Mouse (Mus musculus) cerebellum, postnatal 14 days (tissue): ENCODE measurements at regions not wholly inside any gene's neighbourhood (a gene's known extent, or its start where the extent isn't known, plus 50 kb on each side); places are given as distances from the start of the nearest gene placed in this dataset.

Experiments used
- DNase-seq, 2 experiments: peaks; one replicate each; pipeline ENCODE4 v3.0.0; 2021; ENCODE audit warnings: mixed read lengths in 2 of 2

DNA sequence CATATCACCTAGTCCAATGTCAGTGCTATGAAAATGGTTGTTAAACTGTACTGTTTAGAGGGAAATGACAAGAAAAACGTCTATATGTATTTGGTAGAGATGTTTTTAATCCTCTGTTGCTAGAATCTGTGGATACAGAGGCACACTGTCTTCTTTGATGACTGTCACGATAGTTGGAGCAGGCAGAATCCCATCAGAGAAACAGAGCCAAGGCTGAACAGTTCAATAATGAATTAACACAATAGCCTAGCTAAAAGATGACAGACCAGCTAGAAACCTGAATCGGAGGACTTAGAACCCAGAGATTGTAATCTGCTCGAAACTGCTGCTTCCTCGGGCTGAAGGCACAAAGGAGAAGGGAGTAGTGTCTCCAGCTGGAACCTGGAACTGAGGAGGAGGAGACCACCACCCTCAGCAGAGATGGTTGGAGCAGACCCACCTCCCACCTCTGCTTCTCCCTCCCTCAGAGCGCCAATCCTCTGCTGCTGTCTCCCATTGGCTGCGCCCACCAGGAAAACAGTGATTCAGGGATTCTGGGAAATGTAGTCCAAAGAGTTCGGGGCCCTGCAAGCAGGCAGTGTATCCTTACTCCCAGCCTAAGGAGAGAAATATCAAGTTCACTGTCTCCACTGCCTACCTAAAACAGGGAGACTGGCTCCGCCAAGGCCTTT lies 98.2 kb upstream of the Mgme1 start:
- peak; percentile 81 to 84 for DNase-seq

- DNase-seq: no peak
These were observed 96.9 kb upstream of the Mgme1 start for GRCm38 (mm10) chr2:144173358-144174106.

DNA sequence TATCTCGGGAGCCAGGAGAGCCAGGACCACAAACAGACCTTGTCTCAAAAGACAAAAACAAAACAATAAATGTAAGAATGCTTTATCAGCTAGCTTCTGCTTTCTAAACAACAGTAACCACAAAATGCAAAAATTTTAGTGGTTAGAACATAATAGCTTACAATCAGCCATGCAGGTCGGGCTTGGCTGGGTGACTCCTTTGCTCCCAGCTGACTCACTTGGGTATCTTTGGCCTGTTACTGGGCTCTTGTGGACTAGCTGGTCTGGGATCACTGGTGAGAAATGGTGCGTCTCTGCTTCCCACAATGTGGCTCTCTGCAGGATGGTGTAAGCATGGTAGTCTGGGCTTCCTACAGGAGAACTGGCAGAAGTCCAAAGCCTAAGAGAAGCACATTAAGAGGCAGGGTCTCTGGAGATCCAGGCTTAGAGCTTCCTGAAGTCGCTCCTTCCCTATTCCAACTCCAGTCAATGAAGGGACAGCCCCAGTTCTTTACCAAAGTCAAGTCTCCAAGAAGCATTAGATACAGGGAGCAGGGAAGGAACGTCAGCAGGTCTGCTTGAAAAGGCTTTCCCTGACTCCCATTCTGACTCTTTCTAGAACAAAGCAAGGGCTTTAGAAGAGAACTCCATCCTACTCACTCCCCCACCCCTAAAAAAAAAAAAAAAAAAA lies 96.0 kb upstream of the Mgme1 start:
- no peak for DNase-seq

DNA sequence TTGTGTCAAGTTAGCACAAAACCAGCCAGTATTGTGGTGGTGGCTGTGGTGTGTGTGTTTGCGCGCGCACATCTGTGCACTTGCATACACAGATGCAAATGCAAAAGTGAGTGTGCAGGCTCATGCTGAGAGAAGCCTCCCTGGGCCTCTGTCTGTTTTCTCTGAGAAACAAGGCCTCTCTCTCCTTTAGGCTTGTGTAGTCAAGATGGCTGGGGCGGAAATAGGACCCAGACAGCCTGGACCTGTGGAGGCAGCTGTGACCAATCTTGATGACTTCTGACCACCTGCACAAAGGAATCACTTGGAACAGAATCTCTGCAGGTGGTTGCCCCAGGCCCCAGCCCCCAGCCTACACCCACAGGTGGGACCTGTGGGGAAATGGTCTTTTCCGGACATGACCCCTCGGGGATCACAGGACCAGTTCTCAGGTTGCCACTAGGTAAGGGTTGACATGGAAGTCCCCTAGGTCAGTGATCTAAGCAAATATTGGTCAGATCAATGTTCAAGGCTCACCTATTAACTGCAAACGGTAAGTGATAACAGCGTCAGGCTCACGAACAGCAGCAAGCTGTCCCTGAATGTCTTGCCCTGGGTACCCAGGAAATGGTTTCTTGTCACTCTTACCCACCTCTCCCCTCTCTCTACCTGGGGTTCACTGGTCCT lies 93.8 kb upstream of the Mgme1 start:
- DNase-seq: no peak

GRCm38 (mm10) chr2:144177268-144177667 lies 93.2 kb upstream of the Mgme1 start:
- DNase-seq: no peak

GRCm38 (mm10) chr2:144177920-144178319 lies 92.5 kb upstream of the Mgme1 start:
- DNase-seq: no peak

DNA sequence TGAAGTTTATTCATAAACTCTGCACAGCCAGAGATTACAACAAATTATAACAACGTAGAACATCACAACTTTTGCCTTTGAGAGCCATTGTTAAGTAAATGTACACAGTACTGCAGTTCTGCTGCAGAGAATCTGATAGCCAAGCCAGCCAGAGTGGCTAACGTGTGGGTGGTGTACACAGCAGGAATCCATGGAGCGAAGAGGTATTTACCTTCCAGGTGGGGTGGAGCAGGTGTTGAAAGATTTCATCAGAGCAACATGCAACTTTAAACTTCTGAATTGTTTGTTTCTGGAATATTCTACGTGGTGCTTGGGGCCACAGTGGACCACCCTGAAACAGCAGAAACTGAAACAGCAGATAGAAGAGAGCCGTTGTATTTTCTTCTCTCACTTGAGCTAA lies 88.4 kb upstream of the Mgme1 start:
- DNase-seq: no peak

- DNase-seq: peak; percentile 23 to 26
These were observed 87.9 kb upstream of the Mgme1 start for GRCm38 (mm10) chr2:144182542-144182941.

- peak; percentile 78 to 81 for DNase-seq
These were observed 87.0 kb upstream of the Mgme1 start for GRCm38 (mm10) chr2:144183371-144183944.

GRCm38 (mm10) chr2:144185175-144185574 lies 85.3 kb upstream of the Mgme1 start:
- no peak for DNase-seq

DNA sequence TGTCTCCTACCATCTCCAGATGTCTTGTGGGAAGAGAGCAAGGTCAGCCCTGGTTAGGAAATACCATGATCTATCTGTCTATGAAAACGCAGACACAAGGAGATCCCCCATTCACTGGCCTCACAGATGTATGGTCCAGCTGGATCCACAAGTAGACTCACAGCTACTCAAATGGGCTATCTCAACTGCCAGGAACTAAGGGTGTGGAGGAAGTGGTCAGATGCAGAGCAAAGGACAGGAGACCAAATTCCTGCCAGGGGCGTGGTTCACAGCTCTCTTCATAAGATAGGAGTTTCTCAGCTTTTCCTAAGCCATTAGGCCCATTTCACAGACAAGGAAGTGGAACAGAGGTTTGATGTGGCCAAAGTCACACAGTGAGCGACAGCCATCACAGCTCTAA lies 84.0 kb upstream of the Mgme1 start:
- DNase-seq: no peak

DNA sequence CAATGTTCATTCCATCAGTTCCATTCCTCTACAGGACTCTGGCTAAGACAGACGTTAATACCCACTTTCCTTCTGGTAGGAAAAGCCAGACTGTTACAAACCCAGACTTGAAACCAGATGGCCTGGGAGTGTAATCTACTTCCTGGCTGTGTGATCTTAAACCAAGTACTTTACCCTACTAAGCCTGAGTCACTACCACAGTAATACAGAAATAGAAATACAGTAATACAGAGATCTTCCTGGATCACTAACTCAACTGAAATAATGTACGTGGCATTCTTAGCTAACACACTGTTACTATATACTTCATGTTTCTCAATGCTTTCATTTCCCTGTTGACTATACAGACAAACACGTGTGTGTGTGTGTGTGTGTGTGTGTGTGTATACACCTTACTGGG lies 82.4 kb upstream of the Mgme1 start:
- DNase-seq: no peak

- DNase-seq: no peak
These were observed 82.0 kb upstream of the Mgme1 start for GRCm38 (mm10) chr2:144188485-144188884.

GRCm38 (mm10) chr2:144189756-144190155 lies 80.7 kb upstream of the Mgme1 start:
- no peak for DNase-seq

DNA sequence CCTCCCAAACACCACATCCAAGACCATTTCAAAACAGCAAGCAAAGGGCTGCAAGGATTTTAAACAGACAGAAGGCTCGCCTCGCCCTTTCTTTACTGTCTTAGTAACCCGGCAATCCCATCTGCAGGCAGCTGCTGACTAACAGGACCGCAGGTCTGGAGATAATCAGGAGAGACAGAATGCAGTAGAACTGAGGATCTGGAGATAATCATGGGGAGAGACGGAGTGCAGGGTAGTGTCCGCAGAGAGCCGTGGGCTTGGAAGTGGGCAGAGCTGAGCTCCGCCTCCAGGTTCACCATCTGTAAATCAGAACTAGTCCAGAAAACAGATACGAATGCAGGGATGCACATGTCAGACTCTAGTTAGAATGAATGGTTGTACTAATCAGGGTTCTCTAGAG lies 79.4 kb upstream of the Mgme1 start:
- no peak for DNase-seq

DNA sequence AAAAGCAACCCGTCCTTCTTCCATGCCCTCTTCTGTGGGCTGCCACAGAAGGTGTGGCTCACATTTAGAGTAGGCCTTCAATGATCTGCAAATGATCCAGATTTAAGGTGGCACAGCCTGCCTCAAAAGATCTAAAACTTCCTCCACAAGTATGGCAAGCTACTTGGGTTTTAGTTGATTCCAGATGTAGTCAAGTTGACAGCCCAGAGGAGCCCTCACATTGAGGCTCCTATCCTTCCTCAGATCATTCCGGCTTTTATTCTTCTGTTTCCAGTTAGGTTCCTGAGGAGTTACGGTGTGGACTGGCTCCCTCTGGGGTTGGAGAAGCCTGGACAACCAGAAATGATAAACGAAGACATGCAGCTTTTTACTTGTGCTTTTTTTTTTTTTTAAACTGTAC lies 78.8 kb upstream of the Mgme1 start:
- no peak for DNase-seq

DNA sequence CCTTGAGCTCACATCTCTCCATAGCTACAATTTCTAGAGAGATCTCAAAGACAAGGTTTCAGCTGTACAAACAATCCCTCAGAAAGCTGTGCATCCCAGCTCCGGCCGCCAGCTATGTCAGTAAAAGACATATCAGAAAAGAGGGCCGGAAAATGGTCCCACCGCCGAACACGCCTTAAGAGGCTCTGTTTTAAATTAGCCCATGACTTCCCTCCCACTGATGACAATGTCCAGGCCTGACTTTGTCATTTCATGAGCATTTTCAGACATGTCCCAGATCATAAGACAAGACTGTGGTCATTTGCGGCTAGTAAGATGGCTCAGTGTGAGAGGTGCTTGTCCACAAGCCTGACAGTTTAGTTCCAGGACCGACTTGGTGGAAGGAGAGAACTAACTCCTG lies 78.0 kb upstream of the Mgme1 start:
- DNase-seq: no peak

DNA sequence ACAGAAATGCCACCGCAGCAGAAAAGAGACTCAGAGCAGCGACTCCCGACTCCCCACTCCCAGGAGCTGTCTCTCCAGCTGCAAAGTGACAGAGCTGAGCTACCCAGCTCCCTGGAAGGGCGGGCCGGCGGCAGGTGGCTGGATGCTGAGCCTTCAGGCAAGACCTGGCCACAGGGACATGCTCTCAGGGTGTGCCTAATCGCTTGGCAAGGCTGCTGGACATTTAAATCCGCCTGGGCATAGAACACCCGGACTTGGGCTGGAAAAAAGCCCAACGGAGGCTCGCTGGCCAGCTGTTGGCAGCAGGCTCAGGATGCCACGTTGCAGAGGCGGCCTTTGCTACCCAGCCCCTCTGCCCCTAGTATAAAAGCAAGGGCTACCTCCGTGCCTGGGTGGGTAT lies 74.6 kb upstream of the Mgme1 start:
- no peak for DNase-seq

DNA sequence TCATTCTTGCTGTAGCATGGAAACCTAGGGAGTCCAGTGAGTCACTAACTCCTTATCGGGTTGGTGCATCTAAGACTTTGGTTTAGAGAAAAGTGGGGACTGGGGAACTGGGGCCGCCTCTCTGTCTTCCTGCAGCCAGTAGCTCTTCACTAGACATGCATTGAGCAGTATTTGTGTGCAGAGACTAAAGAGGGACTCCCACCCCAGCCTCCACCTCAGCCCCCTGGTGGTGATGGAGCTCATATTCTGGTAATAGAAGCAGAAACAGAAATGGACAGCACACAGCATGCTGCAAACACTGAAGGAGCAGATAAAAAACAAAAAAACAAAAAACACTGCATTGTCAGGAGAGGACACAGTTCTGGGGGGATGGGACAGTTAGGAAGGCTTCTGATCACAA lies 73.3 kb upstream of the Mgme1 start:
- DNase-seq: peak; percentile 32 to 55

DNA sequence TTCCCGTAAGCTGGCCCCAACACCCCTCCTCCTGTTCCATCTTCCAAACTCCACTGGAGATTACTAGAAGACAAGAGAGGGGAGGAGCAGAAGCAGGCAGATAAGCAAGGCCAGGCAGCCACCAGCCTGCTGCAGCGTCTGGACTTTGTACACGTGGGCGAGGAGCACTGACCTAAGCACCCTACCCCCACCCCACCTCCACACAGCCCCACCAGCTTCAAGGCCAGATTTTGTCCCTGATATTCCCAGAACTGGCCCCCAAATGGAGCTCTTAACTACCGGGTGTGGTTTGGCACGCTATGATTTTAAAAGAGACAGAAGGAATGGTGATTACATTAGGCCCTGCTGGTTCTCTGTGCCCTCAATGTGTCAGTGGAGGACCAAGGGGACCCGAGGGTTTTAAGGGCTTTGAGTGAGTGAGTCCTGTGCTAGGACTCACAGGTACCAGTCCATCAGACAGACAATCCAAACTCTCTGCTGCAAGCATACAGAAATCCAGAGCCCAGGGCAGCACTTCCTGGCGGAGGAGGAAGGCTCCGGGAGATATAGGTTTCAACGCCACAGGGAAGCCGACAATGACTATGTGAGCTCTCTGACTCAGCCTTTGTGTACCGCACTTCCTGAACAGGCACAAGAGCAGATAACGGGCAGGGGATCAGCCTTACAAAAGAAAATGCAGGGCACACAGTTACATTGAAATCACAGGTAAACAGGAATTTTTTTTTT lies 72.0 kb upstream of the Mgme1 start:
- no peak for DNase-seq
